Mouse (Mus musculus): ENCODE measurements around the gene Plpp1.

DNA sequence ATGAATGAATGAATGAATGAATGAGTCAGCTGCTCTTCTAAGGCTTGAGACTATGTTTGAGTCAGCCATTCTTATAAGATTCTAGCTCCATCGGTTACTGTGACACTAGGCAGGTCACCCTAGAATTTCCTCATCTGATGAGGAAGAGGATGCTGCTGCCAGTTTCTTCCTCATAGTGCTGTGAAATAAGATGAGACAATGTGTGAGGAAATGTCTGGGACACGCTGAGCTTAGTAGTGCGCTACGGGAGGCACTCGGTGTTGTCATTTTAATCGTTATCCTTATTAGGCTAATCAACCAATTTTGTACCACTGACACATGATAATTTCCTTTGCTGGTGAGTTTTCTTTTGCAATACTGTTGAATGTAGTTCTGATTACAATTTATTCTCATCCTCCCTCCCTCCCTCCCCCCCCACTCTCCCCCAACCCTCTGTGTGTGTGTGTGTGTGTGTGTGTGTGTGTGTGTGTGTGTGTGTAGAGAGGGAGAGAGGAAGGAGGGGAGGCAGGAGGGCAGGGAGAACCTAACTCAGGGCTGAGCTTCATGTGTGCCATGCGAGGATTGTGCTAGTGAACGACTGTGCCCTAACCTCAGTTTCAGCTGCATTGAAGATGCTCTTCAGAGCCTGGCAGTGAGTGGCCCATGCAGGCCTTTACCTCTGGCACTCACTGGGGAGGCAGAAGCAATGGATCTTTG, 11.3 kb downstream of the Plpp1 start:
- no peak for TF ChIP-seq CTCF (IDR thresholded peaks at IDR 0.05; ENCODE audit: insufficient read depth, low read length)
- no peak for TF ChIP-seq POLR2A (IDR thresholded peaks at IDR 0.05; ENCODE audit: borderline replicate concordance, extremely low read depth, low read depth, low read length)
